Mouse (Mus musculus) frontal cortex, postnatal 14 days (tissue): ENCODE measurements at regions not wholly inside any gene's neighbourhood (a gene's known extent, or its start where the extent isn't known, plus 50 kb on each side); places are given as distances from the start of the nearest gene placed in this dataset.

Source experiments
- DNase-seq, 2 experiments: peaks; one replicate each; pipeline ENCODE4 v3.0.0; 2022; ENCODE audit warnings: low spot score in 2 of 2

DNA sequence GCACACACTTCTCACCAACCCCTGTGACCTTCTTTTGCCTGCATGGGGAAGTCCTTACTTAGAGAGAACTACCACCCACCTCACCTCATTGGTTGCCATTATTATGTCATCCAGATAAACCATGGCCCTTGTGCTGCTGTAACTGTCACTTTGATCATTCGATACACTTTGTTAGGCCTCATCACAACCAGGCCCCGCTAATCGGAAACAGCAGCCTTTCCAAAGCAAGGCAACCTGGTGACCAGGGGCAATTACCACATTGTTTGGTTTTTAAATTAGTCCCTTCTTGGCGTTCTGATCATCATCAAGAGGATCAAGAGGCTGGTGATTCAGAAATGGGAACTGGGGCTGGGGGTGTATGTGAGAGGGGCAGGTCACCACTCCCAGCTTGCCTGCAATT lies 208.9 kb upstream of the Meis1 start:
- no peak for DNase-seq

- DNase-seq = no peak
These were observed 227.8 kb upstream of the Meis1 start for GRCm38 (mm10) chr11:19246390-19247114.

DNA sequence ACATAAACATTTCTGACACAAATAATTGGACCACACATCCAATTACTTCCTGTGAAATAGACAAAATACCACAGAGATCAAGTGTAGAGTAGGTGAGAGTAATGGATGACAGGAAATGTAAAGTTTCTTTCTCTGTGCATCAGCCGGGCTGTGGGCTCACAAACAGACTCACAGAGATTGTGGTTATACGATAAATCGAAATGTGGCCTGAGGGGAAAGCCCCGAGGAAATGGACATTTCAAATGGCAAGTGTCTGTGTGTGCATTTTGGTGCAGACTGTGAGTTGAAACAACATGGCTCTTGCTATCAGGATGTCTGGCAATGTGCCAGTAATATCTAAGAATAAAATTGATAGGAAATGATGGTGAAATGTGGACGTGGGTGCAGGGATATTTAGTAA lies 234.8 kb upstream of the Meis1 start:
- DNase-seq = no peak

GRCm38 (mm10) chr11:19254183-19254582 lies 235.4 kb upstream of the Meis1 start:
- no peak for DNase-seq

DNA sequence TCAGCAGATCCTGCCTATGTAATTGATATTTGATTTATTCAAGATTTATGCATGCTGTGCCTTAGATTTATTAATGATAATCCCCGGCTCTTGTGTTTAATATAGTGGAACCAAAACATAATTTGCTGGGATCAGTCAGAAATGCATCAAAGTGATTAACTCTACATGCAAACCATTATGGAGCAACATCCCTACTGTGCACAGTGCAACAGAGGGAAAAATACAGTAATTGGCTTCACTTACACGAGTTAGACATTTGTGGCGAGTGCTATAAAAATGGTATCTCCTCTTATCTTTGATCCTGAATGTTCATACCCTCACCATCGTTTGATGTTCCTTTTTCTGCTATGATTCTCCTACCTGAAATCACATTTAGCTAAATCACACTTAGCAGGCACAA lies 238.8 kb upstream of the Meis1 start:
- no peak for DNase-seq

DNA sequence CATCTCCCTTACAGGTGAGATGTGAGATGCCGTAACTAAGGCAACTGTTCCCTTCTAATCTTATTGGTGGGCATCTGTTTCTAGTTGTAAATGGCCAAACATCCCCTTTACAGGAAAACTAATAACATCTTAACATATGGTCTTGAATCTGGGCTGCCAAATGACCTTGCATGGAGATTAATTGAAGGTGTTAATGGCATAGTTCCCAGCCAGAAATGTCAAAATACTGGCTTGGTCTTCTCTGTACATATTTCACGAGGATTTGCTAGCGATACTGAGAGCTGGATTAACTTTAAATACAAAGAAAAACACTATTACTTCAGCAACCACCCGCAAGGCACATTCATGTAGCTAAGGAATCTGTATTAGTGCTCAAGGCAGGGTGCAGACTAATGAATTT lies 244.0 kb upstream of the Meis1 start:
- DNase-seq = no peak

DNA sequence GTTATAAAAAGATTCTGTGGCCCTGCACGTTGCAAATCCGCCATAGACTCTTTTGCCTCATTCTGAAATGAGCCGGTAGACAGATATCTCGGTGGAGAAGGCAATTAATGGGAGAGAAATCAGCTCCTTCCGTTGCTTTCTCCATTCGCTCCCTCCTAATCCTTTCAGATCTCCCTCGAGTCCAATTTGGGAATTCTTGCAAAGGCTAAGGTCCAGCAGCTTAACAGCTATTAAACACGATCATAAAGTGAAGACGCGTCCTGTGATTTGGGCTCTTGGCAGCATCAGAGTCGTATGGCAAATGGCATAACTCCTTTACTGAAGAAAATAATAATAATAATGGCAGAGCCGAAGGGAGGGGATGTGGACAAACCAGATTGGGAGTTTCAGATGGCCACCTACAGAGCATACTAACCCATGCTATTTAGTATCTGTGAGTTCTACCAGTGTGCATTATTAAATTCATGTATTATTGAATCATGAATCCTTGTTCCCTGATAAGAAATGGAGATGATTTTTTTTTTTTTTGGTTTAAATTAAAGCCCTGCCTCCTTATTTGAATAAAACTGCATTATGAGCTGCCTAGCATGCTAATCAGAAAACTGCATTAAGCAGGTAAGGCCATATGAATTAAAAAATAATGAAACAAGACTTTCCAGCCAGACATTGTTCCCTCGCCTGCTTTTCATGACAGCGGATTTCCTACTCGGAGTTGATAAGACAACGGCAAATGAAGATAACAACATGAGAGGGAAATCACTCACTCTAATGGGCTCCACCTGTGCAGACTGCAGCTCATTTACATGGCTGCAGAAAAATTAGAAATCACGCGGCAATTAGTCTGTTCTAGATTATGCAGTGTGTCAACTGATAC lies 246.2 kb upstream of the Meis1 start:
- no peak for DNase-seq

DNA sequence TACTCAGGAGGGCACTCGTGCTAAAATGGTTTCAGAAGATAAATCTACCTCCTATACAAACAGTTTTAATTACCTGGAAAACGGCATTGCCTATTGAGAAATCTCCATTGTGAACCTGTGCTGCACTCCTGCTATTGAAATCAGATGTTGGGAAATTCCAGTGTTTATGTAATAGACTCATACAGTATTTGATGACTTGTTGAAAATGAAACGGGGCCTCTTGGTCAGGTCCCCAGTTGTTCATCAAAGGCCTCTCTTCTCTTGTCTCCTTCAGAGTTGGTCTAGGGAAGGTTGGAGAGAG lies 246.8 kb upstream of the Meis1 start:
- no peak for DNase-seq

- DNase-seq = no peak
These were observed 272.2 kb upstream of the Meis1 start for GRCm38 (mm10) chr11:19290971-19291370.

DNA sequence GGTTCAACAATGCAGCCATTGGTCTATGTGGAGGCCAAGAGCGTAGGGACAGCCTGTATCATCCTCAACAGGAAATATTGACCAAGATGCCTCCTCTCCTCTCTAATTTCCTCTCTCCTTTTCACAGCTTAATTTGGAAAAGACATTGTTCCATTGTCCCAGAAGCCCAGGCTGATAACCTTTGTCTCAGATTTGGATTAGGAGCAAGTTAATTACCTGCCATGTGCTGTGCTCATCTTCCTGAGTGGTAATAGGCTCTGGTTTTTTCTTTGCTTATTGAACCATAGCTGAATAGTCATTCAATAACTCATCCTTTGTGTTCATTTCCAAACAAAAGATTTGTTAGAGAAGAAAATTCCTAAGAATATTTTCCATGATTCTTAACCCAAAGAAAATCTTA lies 280.6 kb upstream of the Meis1 start:
- DNase-seq = no peak

DNA sequence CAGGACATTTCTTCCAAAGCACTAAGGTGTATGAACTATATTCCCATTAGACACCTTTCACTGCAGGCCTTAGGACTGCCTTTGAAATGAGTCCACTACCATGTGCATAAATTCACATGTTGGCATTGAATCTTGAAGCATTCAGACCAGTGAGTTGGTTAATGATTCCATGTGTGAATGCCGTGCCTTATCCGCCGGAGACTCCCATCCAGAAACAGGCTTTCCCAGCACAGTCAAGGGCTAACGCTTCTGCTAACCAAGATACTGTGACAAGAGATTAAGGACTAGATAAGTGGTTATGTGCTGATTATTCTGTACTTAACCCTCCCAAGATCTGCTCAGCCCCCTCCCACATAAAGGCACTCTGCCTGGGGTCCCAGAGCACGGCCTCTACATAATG lies 287.9 kb upstream of the Meis1 start:
- DNase-seq = no peak

GRCm38 (mm10) chr11:19330685-19331239 lies 312.0 kb upstream of the Meis1 start:
- DNase-seq = no peak

- no peak for DNase-seq
These were observed 313.5 kb upstream of the Meis1 start for GRCm38 (mm10) chr11:19332274-19332673.

- DNase-seq = no peak
These were observed 313.9 kb upstream of the Meis1 start for GRCm38 (mm10) chr11:19332727-19333126.

GRCm38 (mm10) chr11:19333908-19334487 lies 315.2 kb upstream of the Meis1 start:
- DNase-seq = no peak

GRCm38 (mm10) chr11:19335384-19335783 lies 316.6 kb upstream of the Meis1 start:
- DNase-seq = no peak

- no peak for DNase-seq
These were observed 321.0 kb upstream of the Meis1 start for GRCm38 (mm10) chr11:19339721-19340317.

- no peak for DNase-seq
These were observed 322.1 kb upstream of the Meis1 start for GRCm38 (mm10) chr11:19340889-19341288.

DNA sequence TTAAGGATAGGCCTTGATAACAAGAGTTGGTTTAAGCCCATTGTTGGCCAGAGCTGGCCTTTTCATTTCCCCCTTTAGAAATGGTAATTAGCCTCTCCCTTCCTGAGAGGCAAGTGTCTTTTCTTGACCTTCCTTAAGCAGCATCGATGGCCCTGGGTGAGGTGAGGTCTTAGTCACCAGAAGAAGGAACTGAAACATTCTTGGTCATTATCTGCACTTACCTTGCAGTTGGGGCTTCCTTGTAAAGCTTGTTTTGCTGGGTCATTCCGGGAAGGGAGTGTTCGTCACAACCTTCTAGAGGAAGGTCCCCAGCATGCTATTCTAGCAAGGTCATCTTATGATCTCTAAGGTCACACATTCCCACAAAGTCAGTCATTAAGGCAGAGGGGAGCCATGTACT lies 322.6 kb upstream of the Meis1 start:
- DNase-seq = no peak

GRCm38 (mm10) chr11:19342803-19343202 lies 324.0 kb upstream of the Meis1 start:
- DNase-seq = no peak

- DNase-seq = no peak
These were observed 327.6 kb upstream of the Meis1 start for GRCm38 (mm10) chr11:19346276-19346826.
